Mouse (Mus musculus) liver, embryonic 14.5 days (tissue): ENCODE data around the gene Gas6.

Experiments
- CTCF ChIP-seq: IDR thresholded peaks from 2 replicates; pipeline ENCODE4 v1.5.1; 2016; ENCODE audit warnings: antibody characterized with exemption, low read depth, control low read depth
- EP300 ChIP-seq: IDR thresholded peaks from 2 replicates; pipeline ENCODE4 v1.6.1; 2016; ENCODE audit warnings: antibody characterized with exemption, low read depth

- no peak for TF ChIP-seq CTCF
- TF ChIP-seq EP300, result no peak
Observed at GRCm38 (mm10) chr8:13538821-13539220, 44.5 kb upstream of the Gas6 start.
